Mouse (Mus musculus) common myeloid progenitor, adult 5-6 weeks (primary cell): ENCODE results near the gene Coro1b. TPM values are rescaled to one million over a fixed set of nuclear protein-coding genes. Genes with fewer than 3 reads are reported as not detected.

Source experiments
- ATAC-seq: replicated peaks from 2 replicates; pipeline ENCODE4 v1.8.0; 2016; ENCODE audit warnings: low read depth, mild to moderate bottlenecking, moderate TSS enrichment, inconsistent platforms; ENCODE audit not compliant: poor library complexity, severe bottlenecking
- total RNA-seq: library from RNA; stranded (forward); fragments of 200-1000, 187-1606 nt; gene quantifications from 2 replicates; pipeline ENCODE4 v1.2.3, GENCODE M21; 2017

The Coro1b gene
- total RNA-seq, 1 experiment from 2014 or later, result 90.1 TPM

DNA sequence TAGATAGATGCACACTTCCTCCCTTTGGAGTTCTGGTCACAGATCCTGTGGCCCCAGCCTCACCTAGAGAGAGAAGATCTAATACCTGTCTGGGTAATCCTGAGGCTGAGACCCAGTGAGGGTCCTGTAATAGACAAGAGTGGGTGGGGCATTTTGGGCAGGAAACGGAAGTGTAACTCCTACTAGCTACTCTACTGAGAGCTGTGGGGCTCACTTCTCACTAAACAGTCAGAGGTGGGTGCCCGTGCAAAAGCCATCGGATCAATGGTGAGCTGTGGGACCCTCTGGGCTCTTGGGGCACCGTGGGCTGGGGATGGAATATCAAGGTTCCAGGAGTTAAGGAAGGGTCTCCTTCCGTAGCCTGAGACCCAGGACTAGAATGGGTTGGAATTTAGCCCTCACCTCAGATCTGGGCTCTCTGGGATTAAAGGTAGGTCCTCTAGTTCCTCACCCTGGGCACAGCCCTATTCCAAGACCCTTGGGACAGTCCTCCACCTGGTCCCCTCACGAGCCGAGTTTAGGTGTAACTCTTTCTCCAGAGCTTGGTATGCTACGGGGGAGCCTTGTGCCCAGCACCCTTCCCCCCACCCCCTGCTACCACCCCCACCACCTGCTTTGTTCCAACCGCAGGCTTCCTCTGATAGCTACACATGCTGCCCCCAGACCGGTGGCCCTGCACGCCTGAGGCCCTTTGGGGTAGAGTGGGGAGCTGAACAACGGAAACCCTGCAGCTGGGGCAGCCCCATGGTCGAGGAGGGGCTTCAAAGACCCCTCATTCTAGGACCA lies 6.2 kb downstream of the Coro1b start:
- peak; percentile 71 for ATAC-seq

DNA sequence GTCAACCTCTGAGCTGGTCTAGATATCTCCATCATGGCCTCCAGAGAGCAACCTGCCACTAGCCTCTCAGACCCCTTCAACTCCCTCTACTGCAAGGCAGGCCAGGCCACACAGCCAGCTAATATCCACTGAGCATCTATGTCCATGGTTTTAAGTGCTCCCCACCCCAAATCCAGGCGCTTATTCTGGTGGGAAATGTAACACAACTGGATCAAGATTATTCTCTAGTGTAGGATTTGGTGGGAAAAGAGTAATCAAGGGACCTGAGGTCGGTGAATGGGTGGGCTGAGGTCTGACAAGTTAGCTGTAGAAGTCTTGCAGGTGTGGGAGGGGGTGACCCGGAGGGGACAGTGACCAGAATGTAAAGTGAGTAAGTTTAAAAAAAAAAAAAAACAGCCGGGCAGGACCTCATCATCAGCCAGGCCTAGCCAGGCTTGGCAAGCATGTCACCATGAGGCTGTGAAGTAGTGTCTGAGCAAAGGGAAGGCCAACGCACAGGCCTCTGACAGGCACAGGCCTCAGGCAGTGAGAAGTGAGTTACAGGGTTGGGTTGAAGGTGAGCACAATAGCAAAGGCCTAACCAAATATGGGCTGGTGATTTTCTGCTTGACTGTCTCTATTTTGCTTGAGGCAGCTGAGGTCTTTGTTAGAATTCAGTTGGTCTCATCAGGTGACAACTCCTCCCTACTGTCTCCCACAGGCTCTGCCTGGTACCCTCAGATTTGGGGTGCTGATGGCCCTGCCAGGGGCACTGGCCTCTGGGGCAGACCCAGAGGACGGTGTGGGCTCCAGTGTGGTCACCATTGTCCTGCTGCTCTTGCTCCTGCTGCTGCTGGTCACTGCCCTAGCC lies 7.0 kb downstream of the Coro1b start:
- ATAC-seq, result no peak

DNA sequence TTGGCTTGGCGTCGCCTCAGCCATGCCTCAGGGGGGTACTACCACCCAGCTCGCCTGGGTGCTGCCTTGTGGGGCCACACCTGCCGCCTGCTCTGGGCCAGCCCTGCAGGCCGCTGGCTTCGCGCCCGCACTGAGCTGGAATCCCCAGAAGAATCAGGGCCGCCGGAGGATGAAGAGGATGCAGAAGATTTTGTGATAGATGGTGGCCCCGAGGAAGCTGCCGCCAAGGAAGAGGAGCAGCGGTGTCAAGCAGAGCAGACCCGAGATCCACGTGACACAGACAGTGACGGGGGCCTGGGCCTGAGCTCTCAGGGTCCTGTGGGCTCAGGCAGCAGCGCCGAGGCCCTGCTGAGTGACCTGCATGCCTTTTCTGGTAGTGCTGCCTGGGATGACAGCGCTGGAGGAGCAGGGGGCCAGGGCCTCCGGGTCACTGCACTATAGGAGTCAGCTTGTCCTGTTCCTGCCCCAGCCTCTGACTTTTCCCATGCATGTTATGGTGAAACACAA lies 7.7 kb downstream of the Coro1b start:
- ATAC-seq, result no peak

DNA sequence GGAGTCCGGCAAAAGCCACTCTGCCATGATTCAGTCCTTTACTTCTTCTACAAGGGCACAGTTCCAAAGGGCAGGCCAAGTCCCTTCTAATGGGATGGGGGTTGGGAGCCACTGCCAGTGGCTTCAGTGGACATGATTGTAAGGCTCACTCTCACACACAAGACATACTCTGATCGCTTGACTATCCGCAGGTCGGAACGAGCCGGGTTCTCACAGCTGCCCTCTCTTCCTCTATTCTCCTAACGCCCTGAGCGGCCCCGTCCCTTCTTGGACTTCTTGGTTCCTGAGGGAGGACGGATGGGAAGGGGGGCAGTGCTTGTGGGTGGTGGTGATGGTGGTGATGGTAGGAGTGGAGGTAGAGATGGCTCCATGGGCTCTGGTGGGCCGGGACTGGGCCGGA lies 8.4 kb downstream of the Coro1b start:
- ATAC-seq, result no peak

DNA sequence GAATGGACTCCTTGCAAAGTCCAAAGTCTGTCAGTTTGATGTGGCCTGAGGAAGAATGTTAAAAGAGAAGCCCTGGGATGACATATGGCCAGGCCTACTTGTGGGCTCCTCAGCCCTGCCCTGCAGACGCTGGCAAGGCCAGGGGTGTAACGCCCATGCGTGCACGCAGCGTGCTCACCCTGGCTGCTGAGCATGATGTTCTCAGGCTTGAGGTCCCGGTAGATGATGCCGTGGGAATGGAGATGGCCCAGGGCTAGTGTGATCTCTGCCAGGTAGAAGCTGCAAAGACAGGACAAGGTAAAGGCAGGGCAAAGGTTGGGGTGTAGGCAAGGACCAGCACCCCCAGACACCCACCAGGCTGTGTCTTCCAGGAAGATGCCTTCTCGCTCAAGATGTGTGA lies 10.6 kb downstream of the Coro1b start:
- no peak for ATAC-seq

DNA sequence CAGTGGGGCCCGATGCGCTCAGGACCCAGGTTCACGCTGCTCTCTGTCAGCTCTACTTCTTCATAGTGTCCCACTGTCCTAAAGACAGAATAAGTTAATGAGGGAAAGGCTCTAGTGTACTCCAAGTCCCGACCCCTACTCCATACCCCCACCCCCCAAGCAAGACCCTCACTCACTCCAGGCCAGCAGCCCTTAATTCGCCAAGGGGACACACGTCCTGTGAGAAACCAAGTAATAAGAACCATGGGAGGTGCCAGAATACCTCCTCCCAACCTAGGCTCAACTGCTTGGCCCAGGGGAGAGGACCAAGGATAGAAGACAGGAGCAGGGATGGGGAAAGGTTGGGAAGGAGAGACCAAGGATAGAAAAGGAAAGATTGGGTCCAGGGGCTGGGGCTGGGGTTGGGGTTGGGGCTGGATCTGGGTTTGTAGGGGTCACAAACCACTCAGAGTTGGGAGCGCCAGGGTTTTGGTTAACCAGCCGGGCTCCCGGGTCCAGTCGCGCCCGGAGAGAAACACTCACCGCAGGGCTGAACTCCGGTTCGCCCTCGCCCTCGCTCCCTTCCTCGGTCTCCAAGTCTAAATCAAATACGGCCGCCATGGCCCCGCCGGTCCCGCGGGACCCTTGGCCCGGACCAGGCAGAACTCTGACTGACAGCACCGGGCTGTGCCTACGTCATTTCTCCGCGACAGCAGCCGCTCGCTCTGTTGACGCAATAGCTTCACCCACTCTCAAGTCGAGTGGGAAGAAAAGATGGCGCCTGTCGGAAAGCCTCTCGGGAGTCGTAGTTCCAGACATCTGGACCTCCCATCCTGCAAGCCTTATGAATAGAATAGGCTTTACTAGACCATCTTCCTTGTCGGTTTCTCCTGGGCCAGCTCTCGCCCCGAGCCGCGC lies 14.5 kb downstream of the Coro1b start, which contains the start of gene Rps6kb2:
Gene Rps6kb2, minus strand, starts transcription at position 709 of the 897 bp plus-strand sequence.
- peak; percentile 94 for ATAC-seq

DNA sequence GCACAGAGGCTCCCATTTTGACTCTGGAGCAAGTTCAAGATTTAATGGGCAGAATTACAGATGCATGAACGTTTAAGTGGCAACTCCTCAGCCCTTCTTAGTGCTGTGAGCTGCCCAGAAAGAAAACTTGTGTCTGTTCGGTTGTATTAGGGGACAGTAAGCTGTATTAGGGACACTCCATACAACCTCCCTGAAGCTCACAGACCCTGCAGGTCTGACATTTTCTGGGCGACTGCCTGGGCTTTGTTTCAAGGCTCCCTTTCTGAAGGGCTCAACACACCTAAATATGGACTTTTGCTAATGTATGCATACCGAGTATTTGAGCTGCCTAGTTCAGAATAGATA lies 15.1 kb downstream of the Coro1b start:
- ATAC-seq, result no peak

DNA sequence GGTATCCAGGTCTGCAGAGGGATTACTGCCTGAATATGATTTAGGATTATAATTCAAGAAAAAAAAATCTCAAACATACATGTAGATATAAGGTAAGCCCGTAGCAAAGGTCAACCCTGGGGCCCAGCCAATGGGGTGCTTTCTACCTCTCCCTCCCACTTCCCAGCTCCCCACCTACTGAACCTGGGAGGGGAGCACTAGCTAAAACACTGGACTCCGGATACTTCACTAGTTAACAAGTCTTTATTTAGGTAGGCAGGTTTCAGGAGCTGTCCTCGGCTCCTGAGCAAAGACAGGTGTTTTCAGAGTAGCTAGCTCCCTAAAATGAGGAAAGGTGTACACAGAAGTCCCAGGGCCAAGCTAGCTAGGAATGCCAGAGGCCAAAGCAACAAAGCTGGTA lies 15.7 kb downstream of the Coro1b start:
- no peak for ATAC-seq

DNA sequence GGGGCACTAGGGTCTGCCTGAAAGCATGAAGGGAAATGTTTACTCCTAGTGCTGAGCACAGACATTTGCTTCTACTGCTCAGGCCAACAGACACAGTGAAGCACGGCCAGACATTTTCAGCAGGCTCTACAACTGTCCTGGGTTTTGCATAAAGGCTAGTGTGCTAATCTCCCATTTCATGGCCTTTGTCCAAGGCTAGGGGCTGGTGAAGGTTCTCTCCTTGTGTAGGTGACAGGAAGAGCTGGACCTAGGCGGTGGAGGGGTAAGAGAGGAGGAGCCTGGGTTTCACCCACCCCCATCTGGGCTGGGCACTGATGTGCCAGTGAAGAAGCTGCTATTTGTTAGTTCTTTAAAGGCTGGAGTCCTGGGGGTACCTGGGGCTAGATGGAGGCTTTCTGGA lies 16.3 kb downstream of the Coro1b start:
- no peak for ATAC-seq

DNA sequence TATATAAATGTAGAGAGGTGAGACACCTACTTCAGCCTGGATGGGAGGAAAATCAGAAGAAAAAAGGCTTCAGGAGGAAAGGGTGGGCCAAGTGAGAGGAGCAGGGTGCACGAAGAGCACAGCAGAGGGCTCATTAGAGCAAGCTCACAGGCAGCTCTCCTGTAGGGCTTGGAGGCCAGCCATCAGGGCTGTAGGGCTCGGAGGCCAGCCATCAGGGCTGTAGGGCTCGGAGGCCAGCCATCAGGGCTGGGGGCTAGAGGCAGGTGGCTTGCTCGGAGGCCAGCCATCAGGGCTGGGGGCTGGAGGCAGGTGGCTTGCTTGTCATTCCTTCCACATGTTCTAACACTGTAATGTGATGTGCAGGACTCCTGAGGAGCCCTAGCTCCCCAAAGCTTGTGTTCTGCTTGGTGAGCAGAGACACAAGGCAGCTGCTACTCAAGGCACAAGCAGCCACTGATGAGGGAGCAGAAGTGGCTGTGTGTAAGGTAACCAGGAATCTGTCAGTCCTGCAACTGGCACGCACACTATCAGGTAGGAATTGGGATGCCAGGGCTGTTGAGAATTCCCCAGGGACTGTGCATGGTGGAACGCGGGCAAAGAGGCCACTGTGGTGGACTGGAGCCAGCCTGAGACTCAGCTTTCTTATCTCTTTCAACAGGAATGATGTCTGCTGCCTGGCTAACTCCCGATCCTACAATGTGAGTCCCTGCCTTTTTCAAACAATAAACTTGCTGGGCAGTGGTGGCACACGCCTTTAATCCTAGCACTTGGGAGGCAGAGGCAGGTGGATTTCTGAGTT lies 18.5 kb downstream of the Coro1b start:
- no peak for ATAC-seq

DNA sequence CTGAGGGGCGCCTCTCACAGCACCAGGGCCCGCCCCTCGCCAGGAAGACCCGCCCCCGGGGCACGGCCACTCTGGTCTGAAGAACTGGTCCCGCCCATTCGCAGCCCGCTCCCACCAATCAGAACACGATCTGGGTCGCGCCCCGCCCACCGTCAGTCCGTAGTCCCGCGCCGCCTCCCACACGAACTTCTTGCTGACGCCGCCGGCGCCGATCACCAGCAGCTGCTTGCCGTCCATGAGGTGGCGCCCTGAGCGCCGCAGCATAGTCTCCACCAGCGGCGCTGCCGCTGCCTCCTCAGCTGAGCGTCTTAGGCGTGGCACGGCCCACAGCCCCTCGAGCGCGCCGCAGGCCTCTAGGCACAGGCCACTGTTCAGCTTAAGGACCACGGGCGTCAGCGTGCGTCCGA lies 21.0 kb downstream of the Coro1b start:
- peak; percentile 95 for ATAC-seq

DNA sequence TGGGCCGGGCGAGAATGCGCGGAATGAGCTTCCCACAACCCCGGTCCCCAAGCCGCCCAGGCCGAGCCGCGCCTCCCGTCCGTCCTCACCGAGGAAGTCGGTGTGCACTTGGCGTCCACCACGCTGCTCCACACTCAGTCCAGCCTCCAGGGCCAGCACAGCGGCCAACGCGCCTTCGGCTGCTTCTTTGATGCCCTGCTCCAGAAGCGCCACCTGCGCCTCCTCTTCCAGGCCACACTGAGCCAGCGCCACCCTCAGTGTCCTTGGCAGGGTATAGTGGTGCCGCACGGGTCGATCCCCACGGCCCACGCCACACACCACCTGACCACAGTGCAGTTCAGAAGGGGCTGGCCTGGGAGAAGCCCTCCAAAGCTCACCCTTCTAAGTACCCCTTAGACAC lies 21.4 kb downstream of the Coro1b start:
- ATAC-seq, result peak; percentile 5; the same call in 1 of the 2 replicates

DNA sequence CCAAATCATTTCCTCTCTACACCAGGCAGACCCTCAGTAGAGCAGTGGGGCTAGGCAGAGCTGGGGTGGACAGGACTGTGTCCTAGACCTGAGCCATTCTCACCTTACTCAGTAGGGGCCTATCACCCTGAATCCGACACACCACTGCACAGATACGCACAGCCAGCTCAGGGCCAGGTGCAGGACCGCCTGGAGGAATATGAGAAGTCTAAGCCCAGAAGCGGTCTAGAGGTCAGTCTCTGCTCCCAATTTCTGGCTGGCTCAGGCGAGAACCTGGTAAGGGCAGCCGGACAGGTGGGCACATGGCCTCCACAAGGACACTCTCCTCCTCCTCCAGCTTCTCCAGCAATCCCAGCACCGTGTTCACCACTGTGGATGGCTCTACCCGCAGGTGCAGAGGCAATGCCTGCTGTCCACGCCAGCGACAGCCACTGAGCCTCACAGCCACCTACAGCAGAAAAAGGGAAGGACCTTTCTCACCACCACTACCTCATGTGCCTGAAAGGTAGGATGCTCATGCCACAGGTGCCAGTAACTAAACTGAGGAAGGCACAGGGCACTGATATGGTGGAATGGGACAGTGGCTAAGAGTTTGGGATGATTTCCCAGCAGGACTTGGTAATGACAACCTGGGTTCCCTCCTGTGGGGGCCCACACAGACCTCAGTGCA lies 22.4 kb downstream of the Coro1b start:
- no peak for ATAC-seq

DNA sequence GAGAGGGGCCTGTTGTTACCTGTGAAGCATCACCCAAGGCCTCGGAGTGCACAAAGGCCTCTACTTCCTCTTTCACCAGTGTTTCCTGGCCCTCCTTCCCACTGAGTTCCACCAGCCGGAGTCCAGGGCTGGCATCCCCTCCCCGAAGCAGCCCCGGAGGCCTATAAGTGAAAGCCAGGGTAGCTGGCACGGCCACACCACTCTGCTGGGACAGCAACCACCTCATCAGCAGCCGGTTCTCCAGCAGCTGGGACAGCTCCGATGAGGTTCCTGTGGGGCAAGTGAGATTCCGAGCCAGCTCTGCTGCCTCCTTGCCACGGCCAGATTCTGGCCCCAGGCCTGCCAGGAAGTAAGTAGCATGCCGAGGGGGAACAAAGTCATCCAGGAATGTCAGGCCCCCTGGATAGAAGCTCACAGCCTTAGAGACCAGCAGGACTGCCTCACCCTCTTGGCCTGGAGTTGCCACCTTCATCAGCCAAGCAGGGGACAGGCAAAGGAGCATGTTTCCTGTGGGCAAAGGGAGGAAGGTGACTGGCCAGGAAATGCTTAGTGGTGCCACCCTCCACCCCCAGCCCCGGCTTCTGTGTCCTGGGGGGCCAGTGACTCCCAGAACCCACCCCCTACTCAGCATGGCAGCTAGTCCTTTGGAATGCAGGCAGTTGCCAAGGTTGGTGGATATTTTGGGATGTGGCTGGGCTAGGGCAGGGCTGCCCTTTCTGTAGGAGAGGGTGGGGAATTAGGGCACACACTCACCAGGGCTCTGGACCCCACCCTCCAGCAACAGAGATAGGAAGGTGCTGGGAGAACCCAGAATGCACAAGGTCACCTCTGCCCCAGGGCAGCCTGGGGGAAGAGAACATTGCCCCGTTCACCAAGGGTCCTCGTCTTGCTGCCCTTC lies 23.2 kb downstream of the Coro1b start:
- peak; percentile 10; the same call in 1 of the 2 replicates for ATAC-seq

DNA sequence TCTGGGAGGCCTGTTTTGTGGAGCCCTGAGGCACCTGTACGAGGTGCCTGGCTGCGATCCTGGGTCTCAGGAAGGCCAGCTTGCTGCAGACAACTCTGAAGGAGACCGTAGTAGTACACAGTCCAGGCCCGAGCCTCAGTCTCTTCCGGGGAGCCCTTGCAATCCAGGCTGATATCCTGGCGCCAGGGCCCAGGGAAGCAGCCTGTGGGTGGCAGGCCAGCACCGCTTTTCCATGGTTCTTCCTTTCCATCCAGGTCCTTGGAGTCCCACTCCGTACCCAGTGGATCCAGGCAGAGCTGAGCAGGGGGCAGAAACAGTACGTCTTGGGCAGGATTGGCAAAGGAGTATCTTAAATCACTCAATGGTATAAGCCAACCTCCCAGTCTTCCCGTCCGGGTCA lies 24.5 kb downstream of the Coro1b start:
- ATAC-seq, result no peak

DNA sequence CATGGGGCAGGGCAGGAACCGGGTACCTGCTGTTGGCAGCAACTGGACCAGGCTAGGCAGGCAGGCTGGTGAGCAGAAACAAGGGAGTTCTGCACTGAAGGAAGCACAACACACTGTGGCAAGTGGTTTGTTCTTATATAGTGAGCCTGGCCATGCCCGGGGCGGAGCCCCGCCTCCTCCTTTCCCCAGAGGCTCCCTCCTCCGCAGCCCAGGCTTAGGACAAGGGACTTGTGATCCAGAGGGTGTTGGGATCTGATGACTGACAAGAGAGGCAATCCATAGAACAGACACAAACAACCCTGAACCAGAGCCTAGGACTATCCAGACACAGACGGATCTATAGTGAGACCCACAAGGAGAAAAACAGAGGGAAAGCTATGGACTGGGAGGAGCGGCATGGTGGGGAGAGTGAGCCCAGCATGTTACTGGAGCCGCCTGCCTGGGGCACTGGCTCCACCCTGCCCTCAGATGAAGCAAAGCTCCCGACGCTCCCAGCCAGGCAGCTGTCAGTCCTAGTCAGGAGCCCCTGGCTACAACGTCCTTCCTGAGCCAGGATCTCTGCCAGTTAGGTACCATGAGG lies 27.0 kb downstream of the Coro1b start, which contains the start of gene Carns1:
Gene Carns1, minus strand, starts transcription at position 112 of the 580 bp plus-strand sequence.
- no peak for ATAC-seq

DNA sequence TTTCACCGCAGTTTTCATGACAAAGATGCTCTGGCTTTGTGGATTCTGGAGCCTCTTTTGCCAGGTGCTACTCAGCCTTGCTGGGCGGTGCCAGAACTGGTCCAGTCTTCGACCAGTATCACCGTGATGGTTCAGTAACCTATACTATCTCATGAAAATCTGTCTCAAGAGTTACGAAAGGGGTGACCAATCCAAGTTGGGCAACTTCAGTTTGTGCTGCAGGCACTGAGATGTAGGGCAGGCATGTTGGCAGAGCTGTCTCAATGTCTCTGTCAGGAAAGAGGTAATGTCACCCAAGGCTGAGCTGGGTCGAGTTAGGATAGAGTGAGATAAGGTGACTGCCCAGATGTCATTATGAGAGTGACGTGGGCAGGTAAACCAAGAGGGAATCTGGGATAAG lies 32.0 kb downstream of the Coro1b start:
- ATAC-seq, result no peak
